Mouse (Mus musculus): ENCODE measurements at regions not wholly inside any gene's neighbourhood (a gene's known extent, or its start where the extent isn't known, plus 50 kb on each side); places are given as distances from the start of the nearest gene placed in this dataset.

GRCm38 (mm10) chr7:40422125-40422524 lies 476.0 kb upstream of the Vstm2b start:
- no peak for DNase-seq (ENCODE audit: low spot score)

GRCm38 (mm10) chr7:40429416-40429815 lies 468.7 kb upstream of the Vstm2b start:
- DNase-seq (ENCODE audit: low spot score) = no peak

- no peak for DNase-seq (ENCODE audit: low spot score)
Observed at GRCm38 (mm10) chr7:40433906-40434305, 464.2 kb upstream of the Vstm2b start.

GRCm38 (mm10) chr7:40441128-40441527 lies 457.0 kb upstream of the Vstm2b start:
- DNase-seq (ENCODE audit: low spot score) = no peak

GRCm38 (mm10) chr7:40441786-40442185 lies 456.3 kb upstream of the Vstm2b start:
- no peak for DNase-seq (ENCODE audit: low spot score)

- no peak for DNase-seq (ENCODE audit: low spot score)
Observed at GRCm38 (mm10) chr7:40466382-40466781, 431.7 kb upstream of the Vstm2b start.

- no peak for DNase-seq (ENCODE audit: low spot score)
Observed at GRCm38 (mm10) chr7:40487256-40487655, 410.9 kb upstream of the Vstm2b start.

GRCm38 (mm10) chr7:40522703-40523267 lies 375.3 kb upstream of the Vstm2b start:
- no peak for DNase-seq (ENCODE audit: low spot score)

GRCm38 (mm10) chr7:40536601-40537000 lies 361.5 kb upstream of the Vstm2b start:
- DNase-seq (ENCODE audit: low spot score) = no peak

- no peak for DNase-seq (ENCODE audit: low spot score)
Observed at GRCm38 (mm10) chr7:40537621-40538020, 360.5 kb upstream of the Vstm2b start.

- DNase-seq (ENCODE audit: low spot score) = no peak
Observed at GRCm38 (mm10) chr7:40539789-40540188, 358.3 kb upstream of the Vstm2b start.

- no peak for DNase-seq (ENCODE audit: low spot score)
Observed at GRCm38 (mm10) chr7:40541283-40541682, 356.8 kb upstream of the Vstm2b start.

GRCm38 (mm10) chr7:40563447-40564118 lies 334.5 kb upstream of the Vstm2b start:
- DNase-seq (ENCODE audit: low spot score) = no peak

GRCm38 (mm10) chr7:40575971-40576370 lies 322.2 kb upstream of the Vstm2b start:
- DNase-seq (ENCODE audit: low spot score) = no peak

GRCm38 (mm10) chr7:40577365-40577764 lies 320.8 kb upstream of the Vstm2b start:
- DNase-seq (ENCODE audit: low spot score) = no peak

- no peak for DNase-seq (ENCODE audit: low spot score)
Observed at GRCm38 (mm10) chr7:40620761-40621160, 277.4 kb upstream of the Vstm2b start.

GRCm38 (mm10) chr7:40622811-40623210 lies 275.3 kb upstream of the Vstm2b start:
- no peak for DNase-seq (ENCODE audit: low spot score)

- no peak for DNase-seq (ENCODE audit: low spot score)
Observed at GRCm38 (mm10) chr7:40623286-40623685, 274.8 kb upstream of the Vstm2b start.

GRCm38 (mm10) chr7:40636369-40636768 lies 261.8 kb upstream of the Vstm2b start:
- DNase-seq (ENCODE audit: low spot score) = no peak

GRCm38 (mm10) chr7:40654982-40655381 lies 243.1 kb upstream of the Vstm2b start:
- no peak for DNase-seq (ENCODE audit: low spot score)

GRCm38 (mm10) chr7:40655391-40655790 lies 242.7 kb upstream of the Vstm2b start:
- no peak for DNase-seq (ENCODE audit: low spot score)

- no peak for DNase-seq (ENCODE audit: low spot score)
Observed at GRCm38 (mm10) chr7:40659662-40660061, 238.5 kb upstream of the Vstm2b start.

GRCm38 (mm10) chr7:40663781-40664180 lies 234.3 kb upstream of the Vstm2b start:
- no peak for DNase-seq (ENCODE audit: low spot score)

- DNase-seq (ENCODE audit: low spot score) = no peak
Observed at GRCm38 (mm10) chr7:40666625-40667024, 231.5 kb upstream of the Vstm2b start.

Measured in ovary, postnatal 10 days (tissue).